Mouse (Mus musculus) brain, embryonic 14.5 days (tissue): ENCODE results near the gene Slc34a2.

Experiments used
- CTCF ChIP-seq: fragments of 200-500 bp; IDR thresholded peaks from 2 replicates; pipeline ENCODE4 v1.5.1; 2012; ENCODE audit warnings: inconsistent platforms, mild to moderate bottlenecking, moderate library complexity, borderline replicate concordance; ENCODE audit not compliant: insufficient read depth, insufficient read length; ENCODE audit errors: extremely low read depth
- POLR2A ChIP-seq: fragments of 200-500 bp; IDR thresholded peaks from 2 replicates; pipeline ENCODE4 v1.6.1; 2012; ENCODE audit warnings: mild to moderate bottlenecking, inconsistent platforms, borderline replicate concordance; ENCODE audit not compliant: poor library complexity, insufficient read depth, insufficient read length, severe bottlenecking; ENCODE audit errors: extremely low read depth

DNA sequence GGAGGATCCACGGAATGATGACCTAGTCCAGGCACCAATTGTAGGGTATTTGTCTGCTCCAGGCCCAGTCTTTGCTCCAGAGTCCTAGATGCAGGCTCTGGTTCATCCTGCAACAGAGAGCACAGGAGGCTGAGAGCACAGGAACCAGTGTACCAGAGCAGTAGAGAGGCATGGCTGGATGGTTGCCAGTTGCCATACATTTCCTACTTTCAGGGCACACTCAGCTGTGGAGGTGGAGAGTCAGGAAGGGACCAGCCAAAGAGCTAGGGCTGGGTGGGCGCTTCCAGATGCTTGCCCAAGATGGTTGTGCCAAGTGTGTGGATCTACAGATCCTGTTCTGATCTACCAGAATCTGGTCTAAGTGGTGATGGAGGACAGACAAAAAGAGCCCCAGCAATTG is 15.4 kb downstream of the Slc34a2 start:
- TF ChIP-seq CTCF, result no peak
- TF ChIP-seq POLR2A, result no peak
